Mouse (Mus musculus) testis, adult 2 months (tissue): ENCODE data around the gene Plcd3. TPM values are rescaled to one million over a fixed set of nuclear protein-coding genes. Genes with fewer than 3 reads are reported as not detected.
A peak's percentile ranks its signal among the peaks of the same experiment; 100 is the strongest.

Experiments used
- H3K27ac ChIP-seq: fragments of 200-500 bp; 2 replicates; pipeline ENCODE4 v1.5.1; 2012; ENCODE audit warnings: low read depth, low read length; ENCODE audit not compliant: control insufficient read depth, insufficient read depth
- H3K27me3 ChIP-seq: fragments of 200-500 bp; 2 replicates; pipeline ENCODE4 v1.6.1; 2012; ENCODE audit warnings: mild to moderate bottlenecking, low read length, moderate library complexity; ENCODE audit not compliant: control insufficient read depth, insufficient read depth
- H3K36me3 ChIP-seq: fragments of 200-500 bp; 2 replicates; pipeline ENCODE4 v1.6.1; 2012; ENCODE audit warnings: mild to moderate bottlenecking, low read length; ENCODE audit not compliant: control insufficient read depth, insufficient read depth
- H3K4me1 ChIP-seq: fragments of 200-500 bp; 2 replicates; pipeline ENCODE4 v1.6.1; 2012; ENCODE audit warnings: low read length; ENCODE audit not compliant: control insufficient read depth, insufficient read depth
- H3K4me3 ChIP-seq: fragments of 200-500 bp; 2 replicates; pipeline ENCODE4 v1.5.1; 2012; ENCODE audit warnings: low read depth, mild to moderate bottlenecking, low read length, moderate library complexity, mixed read lengths; ENCODE audit not compliant: control insufficient read depth
- CTCF ChIP-seq: fragments of 200-500 bp; IDR thresholded peaks from 2 replicates; pipeline ENCODE4 v1.5.1; 2012; ENCODE audit warnings: low read depth, mild to moderate bottlenecking, inconsistent platforms, low read length, moderate library complexity; ENCODE audit not compliant: control insufficient read depth, insufficient read depth, insufficient replicate concordance
- POLR2A ChIP-seq: fragments of 200-500 bp; IDR thresholded peaks from 2 replicates; pipeline ENCODE4 v1.6.1; 2012; ENCODE audit warnings: low read depth, mild to moderate bottlenecking, inconsistent platforms, low read length, moderate library complexity; ENCODE audit not compliant: control insufficient read depth
- polyA plus RNA-seq: library from polyadenylated mRNA; depleted of rRNA; stranded (reverse); fragments of >200 nt; gene quantifications from 2 replicates; pipeline ENCODE4 v1.2.3, GENCODE M21; 2012

The Plcd3 gene
- polyA plus RNA-seq, 1 experiment, result 5.5 TPM

- Histone ChIP-seq H3K4me1 (peaks cover 15% of the 10 kb centered on the region), H3K36me3 (no peaks in the 10 kb centered on the region), H3K27me3 (no peaks in the 10 kb centered on the region), H3K4me3 (no peak overlapping the region), H3K27ac (peak overlapping the region; percentile 50)
- TF ChIP-seq CTCF, result no peak
- no peak for TF ChIP-seq POLR2A
Measured at GRCm38 (mm10) chr11:103141101-103141943, 39.9 kb upstream of the Plcd3 start.

DNA sequence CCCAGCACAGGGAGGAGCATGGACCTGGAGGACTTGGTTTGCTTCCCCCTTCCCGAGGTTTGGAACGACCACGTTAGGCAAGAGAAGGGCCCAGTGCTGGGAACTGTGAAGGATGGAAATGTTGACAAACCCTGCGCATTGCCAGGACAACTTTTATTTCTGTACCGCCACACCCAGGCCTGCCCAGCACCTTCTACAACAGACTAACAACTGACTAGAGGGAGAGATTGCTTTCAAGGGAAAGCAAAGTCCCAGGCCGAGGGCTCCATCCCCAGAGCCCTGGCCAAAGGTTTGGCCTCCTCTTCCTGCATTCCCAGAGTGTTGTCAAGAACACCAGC is 39.3 kb upstream of the Plcd3 start:
- no peaks in the 10 kb centered on the region for H3K36me3 ChIP-seq
- H3K4me1 ChIP-seq, result peaks cover 15% of the 10 kb centered on the region
- no peak overlapping the region for H3K4me3 ChIP-seq
- peak overlapping the region; percentile 1; the same call in 1 of the 2 replicates for H3K27ac ChIP-seq
- no peaks in the 10 kb centered on the region for H3K27me3 ChIP-seq
- no peak for TF ChIP-seq CTCF
- no peak for TF ChIP-seq POLR2A

GRCm38 (mm10) chr11:103139951-103140762 is 38.7 kb upstream of the Plcd3 start:
- no peak overlapping the region for H3K4me3 ChIP-seq
- H3K27me3 ChIP-seq, result no peaks in the 10 kb centered on the region
- TF ChIP-seq POLR2A (no peak), CTCF (no peak)

GRCm38 (mm10) chr11:103136039-103136577 is 34.6 kb upstream of the Plcd3 start:
- Histone ChIP-seq H3K4me3 (no peak overlapping the region), H3K27ac (no peak overlapping the region), H3K36me3 (no peaks in the 10 kb centered on the region), H3K27me3 (no peaks in the 10 kb centered on the region), H3K4me1 (peaks cover 6% of the 10 kb centered on the region)
- TF ChIP-seq POLR2A (no peak), CTCF (no peak)

More at GRCm38 (mm10) chr11:103139951-103140762, 38.7 kb upstream of the Plcd3 start:
- H3K36me3 ChIP-seq, result no peaks in the 10 kb centered on the region
- peaks cover 15% of the 10 kb centered on the region for H3K4me1 ChIP-seq
- no peak overlapping the region for H3K27ac ChIP-seq

DNA sequence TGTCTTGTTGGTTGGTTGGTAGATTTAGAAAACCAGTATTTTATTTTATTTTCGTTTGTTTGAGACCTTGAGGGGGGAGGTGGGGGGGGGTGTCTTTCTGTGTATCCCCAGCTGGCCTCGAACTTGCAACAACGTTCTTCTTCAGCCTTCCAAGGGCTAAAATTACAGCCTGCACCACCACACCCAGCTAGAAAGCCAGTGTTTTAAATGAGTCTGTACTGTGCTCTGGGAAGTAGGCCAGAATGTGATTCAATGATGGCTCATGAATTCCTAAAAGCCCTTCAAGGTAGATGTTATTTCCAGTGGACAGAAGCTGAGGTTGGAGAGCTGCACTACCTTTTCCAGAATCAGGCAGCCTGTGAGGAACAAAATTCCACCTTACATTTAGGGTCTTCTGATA is 32.8 kb upstream of the Plcd3 start:
- peaks cover 6% of the 10 kb centered on the region for H3K4me1 ChIP-seq
- no peaks in the 10 kb centered on the region for H3K36me3 ChIP-seq
- no peak overlapping the region for H3K27ac ChIP-seq
- TF ChIP-seq POLR2A (no peak), CTCF (no peak)
- no peaks in the 10 kb centered on the region for H3K27me3 ChIP-seq
- no peak overlapping the region for H3K4me3 ChIP-seq

- no peaks in the 10 kb centered on the region for H3K27me3 ChIP-seq
- H3K4me3 ChIP-seq, result peak overlapping the region; percentile 53
- no peak for TF ChIP-seq POLR2A
- H3K4me1 ChIP-seq, result peaks cover 6% of the 10 kb centered on the region
- no peaks in the 10 kb centered on the region for H3K36me3 ChIP-seq
- peak overlapping the region; percentile 19 for H3K27ac ChIP-seq
Measured at GRCm38 (mm10) chr11:103133456-103134185, 32.2 kb upstream of the Plcd3 start.
